Mouse (Mus musculus): ENCODE measurements at regions not wholly inside any gene's neighbourhood (a gene's known extent, or its start where the extent isn't known, plus 50 kb on each side); places are given as distances from the start of the nearest gene placed in this dataset.

DNA sequence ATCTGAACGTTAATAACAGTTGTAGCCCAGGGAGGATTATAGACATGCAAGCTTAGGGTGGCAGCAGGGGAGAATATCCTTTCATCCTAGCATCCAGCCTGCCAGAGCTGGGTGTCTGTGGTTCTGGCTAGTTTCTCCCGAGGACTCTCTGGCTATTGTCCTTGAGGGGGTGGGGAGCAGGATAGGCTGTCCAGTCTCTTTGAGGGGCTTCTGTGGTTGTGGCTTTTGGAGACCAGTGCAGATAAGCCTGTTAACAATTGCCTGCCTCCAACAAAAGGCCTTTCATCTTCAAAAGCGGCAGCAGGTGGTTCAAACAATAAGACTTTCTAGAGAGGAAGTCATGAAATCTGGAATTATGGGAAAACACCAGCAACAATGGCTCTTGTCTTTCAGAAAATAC is 507.2 kb upstream of the Vstm2b start:
- WGBS: 48% methylated on average over 3 of the region's 3 CpGs
- no peak for DNase-seq (ENCODE audit: low spot score)

DNA sequence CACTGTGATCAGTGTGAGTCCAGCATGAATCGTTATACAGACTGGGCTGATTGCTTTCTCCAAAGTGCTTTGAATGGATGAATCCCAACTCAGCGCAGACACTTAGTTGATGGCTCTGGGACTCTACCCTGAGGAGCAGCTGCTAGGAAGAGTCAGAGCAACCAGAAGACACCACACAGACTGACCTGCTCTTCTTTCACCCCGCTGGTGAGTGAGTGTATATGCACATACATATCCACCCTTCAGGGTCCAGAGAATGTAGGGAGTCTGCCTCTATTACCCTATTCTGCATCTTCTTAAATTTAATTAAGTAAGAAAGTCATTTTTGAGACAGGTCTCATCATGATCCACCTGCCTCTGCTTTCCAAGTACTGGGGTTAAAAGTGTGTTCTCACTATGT is 506.5 kb upstream of the Vstm2b start:
- no peak overlapping the region for H3K27ac ChIP-seq

More for the DNA sequence above, 507.2 kb upstream of the Vstm2b start:
- Histone ChIP-seq H3K9me3 (replicated peaks) (no peaks in the 10 kb centered on the region), H3K4me3 (no peak overlapping the region), H3K27me3 (ENCODE audit: low read depth, poor library complexity, severe bottlenecking) (no peaks in the 10 kb centered on the region), H3K36me3 (no peaks in the 10 kb centered on the region), H3K27ac (no peak overlapping the region), H3K4me1 (no peaks in the 10 kb centered on the region)

DNA sequence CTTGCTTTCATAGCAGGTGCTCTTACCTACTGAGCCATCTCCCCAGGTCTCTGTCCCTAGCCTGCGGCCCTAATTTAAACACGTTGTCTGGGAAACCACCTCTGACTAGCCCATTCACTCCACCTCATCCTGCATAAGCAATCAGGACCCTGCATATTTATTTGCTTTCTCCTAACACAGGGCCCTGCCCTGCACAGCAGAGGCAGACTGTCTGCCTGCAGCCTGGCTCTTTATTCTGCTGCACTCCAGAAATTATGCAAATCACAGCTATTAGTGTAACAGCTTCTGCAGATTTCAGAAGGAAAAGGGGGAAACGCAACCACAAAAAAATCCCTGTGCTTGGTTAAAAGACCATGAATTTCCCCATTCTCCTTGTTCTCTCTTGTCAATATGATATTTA is 505.9 kb upstream of the Vstm2b start:
- no peaks in the 10 kb centered on the region for H3K9me3 ChIP-seq (replicated peaks)
- DNase-seq (ENCODE audit: low spot score): no peak
- 70% methylated on average over 3 of the region's 3 CpGs for WGBS
- H3K4me3 ChIP-seq: no peak overlapping the region
- no peaks in the 10 kb centered on the region for H3K36me3 ChIP-seq
- no peak overlapping the region for H3K27ac ChIP-seq
- no peaks in the 10 kb centered on the region for H3K27me3 ChIP-seq (ENCODE audit: low read depth, poor library complexity, severe bottlenecking)
- no peaks in the 10 kb centered on the region for H3K4me1 ChIP-seq

More for the DNA sequence above, 506.5 kb upstream of the Vstm2b start:
- WGBS: 59% methylated on average over 3 of the region's 3 CpGs
- Histone ChIP-seq H3K4me3 (no peak overlapping the region), H3K27me3 (ENCODE audit: low read depth, poor library complexity, severe bottlenecking) (no peaks in the 10 kb centered on the region), H3K36me3 (no peaks in the 10 kb centered on the region), H3K9me3 (replicated peaks) (no peaks in the 10 kb centered on the region), H3K4me1 (no peaks in the 10 kb centered on the region)
- DNase-seq (ENCODE audit: low spot score): no peak

DNA sequence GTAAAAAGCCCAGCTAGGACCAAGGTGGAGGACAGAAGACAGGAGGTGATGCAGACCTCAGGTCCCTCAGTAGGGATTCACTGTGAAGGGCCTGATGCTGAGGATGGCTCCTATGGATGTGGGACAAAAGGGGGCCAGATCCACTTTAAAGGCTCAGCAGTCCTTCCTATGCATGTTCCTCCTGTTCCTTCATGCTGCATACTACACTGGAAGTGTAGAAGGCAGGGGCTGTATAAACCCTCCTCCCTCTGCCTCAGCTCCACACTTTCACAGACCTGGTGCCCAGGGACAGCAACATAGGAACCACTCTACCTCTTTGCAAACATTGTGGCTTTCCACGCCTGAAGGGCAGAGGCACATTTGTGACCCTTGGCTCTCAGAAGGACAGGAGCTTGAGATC is 505.4 kb upstream of the Vstm2b start:
- no peak for DNase-seq (ENCODE audit: low spot score)
- Histone ChIP-seq H3K27ac (no peak overlapping the region), H3K4me3 (no peak overlapping the region), H3K36me3 (no peaks in the 10 kb centered on the region), H3K4me1 (no peaks in the 10 kb centered on the region), H3K9me3 (replicated peaks) (no peaks in the 10 kb centered on the region), H3K27me3 (ENCODE audit: low read depth, poor library complexity, severe bottlenecking) (no peaks in the 10 kb centered on the region)
- 95% methylated on average over 1 of the region's 1 CpGs for WGBS

DNA sequence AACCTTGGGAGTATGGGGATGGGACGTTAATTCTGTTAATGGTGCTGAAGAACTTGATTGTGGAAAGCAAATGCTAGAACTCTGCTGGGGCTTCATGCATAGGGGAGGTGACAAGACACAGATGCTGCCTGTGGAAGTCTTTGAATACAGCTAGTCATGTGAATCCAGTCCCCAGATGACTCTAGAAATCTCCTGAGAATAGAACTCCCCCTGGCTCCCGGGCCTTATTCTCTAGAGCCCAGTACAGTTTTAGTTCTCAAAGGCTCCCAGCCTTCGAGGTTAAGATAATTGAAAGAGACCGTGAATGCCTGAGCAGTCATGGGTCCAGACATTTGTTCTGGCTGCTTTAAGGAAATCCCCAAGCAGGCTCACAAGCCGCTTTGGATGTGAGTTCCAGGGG is 499.9 kb upstream of the Vstm2b start:
- no peaks in the 10 kb centered on the region for H3K4me1 ChIP-seq
- no peaks in the 10 kb centered on the region for H3K9me3 ChIP-seq (replicated peaks)
- no peak overlapping the region for H3K4me3 ChIP-seq
- H3K36me3 ChIP-seq: no peaks in the 10 kb centered on the region
- H3K27me3 ChIP-seq (ENCODE audit: low read depth, poor library complexity, severe bottlenecking): no peaks in the 10 kb centered on the region
- H3K27ac ChIP-seq: no peak overlapping the region
- WGBS: 81% methylated on average over 5 of the region's 5 CpGs
- no peak for DNase-seq (ENCODE audit: low spot score)

DNA sequence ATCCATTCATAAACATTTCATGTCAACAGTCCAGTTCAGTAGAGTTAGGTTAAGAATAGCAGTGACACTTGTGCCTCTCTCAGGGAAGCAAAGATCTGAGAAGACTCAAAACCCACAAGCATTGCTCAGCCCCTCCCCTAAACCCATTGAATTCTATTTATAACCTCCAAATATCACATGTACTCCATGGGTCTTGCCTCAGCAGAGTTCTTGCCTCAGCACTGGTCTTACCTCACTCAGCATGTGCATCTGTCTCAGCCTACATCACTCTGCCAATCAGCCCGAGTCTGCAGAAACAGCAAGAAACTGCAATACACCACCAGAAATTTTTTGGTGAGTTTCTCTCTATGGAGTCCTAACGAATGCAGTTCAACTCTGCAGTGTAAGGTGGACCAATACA is 478.8 kb upstream of the Vstm2b start:
- WGBS: 78% methylated on average over 2 of the region's 2 CpGs

DNA sequence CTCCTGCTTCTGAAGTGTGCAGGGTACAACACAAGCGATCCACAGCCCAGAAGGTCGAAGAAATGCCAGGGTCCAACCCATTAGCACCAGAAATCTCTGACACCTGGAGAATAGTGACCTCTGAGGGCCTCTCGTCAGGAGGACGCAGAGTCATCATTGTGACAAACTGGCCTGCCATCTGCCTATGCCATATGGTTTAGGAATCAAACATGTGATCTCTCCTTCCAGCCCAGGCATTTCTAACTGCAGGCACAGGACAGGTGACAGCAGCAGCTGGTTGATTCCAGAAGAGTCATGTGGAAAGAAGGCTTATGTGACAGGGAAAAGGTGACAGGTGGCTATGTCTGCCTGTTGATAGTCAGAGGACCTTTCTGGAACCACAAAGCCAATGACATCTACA is 476.0 kb upstream of the Vstm2b start:
- Histone ChIP-seq H3K27ac (no peak overlapping the region), H3K4me1 (no peaks in the 10 kb centered on the region), H3K36me3 (no peaks in the 10 kb centered on the region), H3K4me3 (no peak overlapping the region), H3K27me3 (ENCODE audit: low read depth, poor library complexity, severe bottlenecking) (no peaks in the 10 kb centered on the region), H3K9me3 (replicated peaks) (no peaks in the 10 kb centered on the region)
- no peak for DNase-seq (ENCODE audit: low spot score)
- 76% methylated on average over 4 of the region's 4 CpGs for WGBS

More for the DNA sequence above, 478.8 kb upstream of the Vstm2b start:
- no peaks in the 10 kb centered on the region for H3K27me3 ChIP-seq (ENCODE audit: low read depth, poor library complexity, severe bottlenecking)
- no peak overlapping the region for H3K27ac ChIP-seq
- H3K4me3 ChIP-seq: no peak overlapping the region
- no peaks in the 10 kb centered on the region for H3K4me1 ChIP-seq
- H3K36me3 ChIP-seq: no peaks in the 10 kb centered on the region
- no peaks in the 10 kb centered on the region for H3K9me3 ChIP-seq (replicated peaks)
- DNase-seq (ENCODE audit: low spot score): no peak

DNA sequence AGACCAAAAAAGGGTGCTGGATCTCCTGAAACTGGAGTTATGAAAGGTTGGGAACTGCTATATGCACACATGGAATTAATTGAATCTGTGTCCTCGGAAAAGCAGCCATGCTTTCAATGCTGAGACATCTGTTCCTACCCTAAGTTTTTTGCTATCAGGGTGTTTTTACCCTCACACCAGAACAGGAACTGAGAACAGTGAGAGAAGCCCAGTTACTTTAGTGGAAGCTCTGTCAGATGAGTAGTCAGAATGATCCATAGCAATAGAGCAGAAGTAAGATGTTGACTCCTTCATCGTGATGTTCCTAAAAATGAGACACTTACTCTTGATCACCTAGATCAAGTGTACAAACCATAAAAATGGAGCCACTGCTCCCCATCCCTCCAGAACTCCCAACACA is 468.7 kb upstream of the Vstm2b start:
- Histone ChIP-seq H3K27ac (no peak overlapping the region), H3K4me3 (no peak overlapping the region), H3K36me3 (no peaks in the 10 kb centered on the region), H3K27me3 (ENCODE audit: low read depth, poor library complexity, severe bottlenecking) (no peaks in the 10 kb centered on the region), H3K4me1 (no peaks in the 10 kb centered on the region), H3K9me3 (replicated peaks) (no peaks in the 10 kb centered on the region)
- WGBS: 91% methylated on average over 2 of the region's 2 CpGs
- DNase-seq (ENCODE audit: low spot score): no peak

DNA sequence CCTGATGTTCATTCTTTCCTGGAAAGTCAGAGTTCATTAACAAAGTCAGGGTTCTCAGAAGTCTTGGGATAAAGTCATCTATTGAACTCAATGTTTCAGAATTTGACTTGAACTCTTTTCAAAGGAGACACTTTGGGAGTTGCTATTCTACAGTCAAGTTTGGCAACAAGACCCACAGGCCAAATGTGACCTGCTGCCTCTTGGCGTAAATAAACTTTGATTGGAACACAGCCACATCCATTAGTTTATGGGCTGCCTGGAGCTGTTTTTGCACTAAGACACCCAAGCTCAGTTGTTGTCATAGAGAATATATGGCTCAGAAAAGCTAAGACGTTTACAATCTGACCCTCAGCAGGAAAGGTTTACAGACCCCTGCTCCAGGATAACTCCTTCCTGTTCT is 464.2 kb upstream of the Vstm2b start:
- no peaks in the 10 kb centered on the region for H3K36me3 ChIP-seq
- H3K9me3 ChIP-seq (replicated peaks): no peaks in the 10 kb centered on the region
- H3K4me1 ChIP-seq: no peaks in the 10 kb centered on the region
- 63% methylated on average over 2 of the region's 2 CpGs for WGBS
- H3K27ac ChIP-seq: no peak overlapping the region
- no peak for DNase-seq (ENCODE audit: low spot score)
- H3K4me3 ChIP-seq: no peak overlapping the region
- H3K27me3 ChIP-seq (ENCODE audit: low read depth, poor library complexity, severe bottlenecking): no peaks in the 10 kb centered on the region

DNA sequence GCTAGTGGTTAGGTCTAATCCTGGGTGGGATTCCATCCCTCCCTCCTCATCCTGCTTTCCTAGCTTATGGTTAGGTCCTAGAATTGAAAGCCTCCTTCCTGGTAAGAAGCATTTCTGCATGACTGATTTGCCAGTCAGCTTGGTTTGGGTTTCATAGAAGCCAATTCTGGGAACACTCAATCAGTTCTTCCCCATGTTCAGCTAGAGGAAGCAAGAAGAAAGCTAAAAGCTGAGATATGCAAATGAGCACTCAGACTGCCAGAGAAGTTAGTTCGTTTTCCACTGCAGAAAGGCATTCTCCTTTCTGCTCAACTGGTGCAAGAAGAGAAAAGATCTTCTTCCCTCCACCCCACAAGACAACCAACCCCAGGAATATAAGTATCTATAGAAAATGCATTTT is 457.0 kb upstream of the Vstm2b start:
- H3K4me3 ChIP-seq: no peak overlapping the region
- H3K36me3 ChIP-seq: no peaks in the 10 kb centered on the region
- DNase-seq (ENCODE audit: low spot score): no peak
- no peaks in the 10 kb centered on the region for H3K27me3 ChIP-seq (ENCODE audit: low read depth, poor library complexity, severe bottlenecking)
- 57% methylated on average over 1 of the region's 1 CpGs for WGBS
- H3K27ac ChIP-seq: no peak overlapping the region
- no peaks in the 10 kb centered on the region for H3K4me1 ChIP-seq
- no peaks in the 10 kb centered on the region for H3K9me3 ChIP-seq (replicated peaks)

DNA sequence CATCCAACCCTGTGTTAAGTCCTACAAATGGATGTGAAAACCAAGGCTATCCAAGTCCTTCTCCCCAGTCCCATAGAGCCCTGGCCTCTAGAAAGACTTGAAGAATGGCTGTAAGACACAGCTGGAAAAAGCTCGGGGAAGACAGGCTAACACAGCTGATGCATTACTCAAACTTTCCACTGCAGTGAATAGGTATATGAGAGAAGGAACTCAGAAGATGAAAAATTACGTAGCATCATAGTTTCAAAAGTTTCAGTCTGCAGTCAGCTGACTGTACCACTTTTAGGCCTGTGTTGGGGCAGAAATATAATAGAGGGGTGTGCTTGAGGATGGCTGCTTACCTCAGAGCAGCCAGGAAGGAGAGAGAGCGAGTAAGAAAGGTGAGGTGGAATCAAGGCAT is 456.3 kb upstream of the Vstm2b start:
- H3K27me3 ChIP-seq (ENCODE audit: low read depth, poor library complexity, severe bottlenecking): no peaks in the 10 kb centered on the region
- H3K4me3 ChIP-seq: no peak overlapping the region
- H3K4me1 ChIP-seq: no peaks in the 10 kb centered on the region
- H3K9me3 ChIP-seq (replicated peaks): no peaks in the 10 kb centered on the region
- no peak for DNase-seq (ENCODE audit: low spot score)
- 83% methylated on average over 3 of the region's 3 CpGs for WGBS
- H3K27ac ChIP-seq: no peak overlapping the region
- no peaks in the 10 kb centered on the region for H3K36me3 ChIP-seq

DNA sequence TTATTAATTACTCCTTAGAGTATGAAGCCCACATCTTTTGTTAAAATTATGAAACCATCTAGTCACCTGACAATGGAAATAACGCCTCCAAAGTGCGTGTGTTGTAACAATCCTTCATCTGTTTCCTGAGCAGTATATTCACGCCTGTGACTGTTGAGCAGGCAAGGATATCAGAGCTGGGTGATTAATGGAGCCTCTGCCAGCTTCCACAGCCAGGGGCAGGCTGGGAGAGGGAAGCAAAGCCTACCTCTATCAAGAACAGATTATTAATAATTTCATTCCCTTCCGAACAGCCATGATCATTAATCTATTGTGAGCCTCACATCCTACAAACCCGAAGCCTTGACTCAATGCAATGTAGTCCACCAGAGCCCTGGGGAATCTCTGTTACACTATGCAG is 431.7 kb upstream of the Vstm2b start:
- no peak overlapping the region for H3K4me3 ChIP-seq
- H3K36me3 ChIP-seq: no peaks in the 10 kb centered on the region
- no peaks in the 10 kb centered on the region for H3K9me3 ChIP-seq (replicated peaks)
- H3K27ac ChIP-seq: no peak overlapping the region
- H3K27me3 ChIP-seq (ENCODE audit: low read depth, poor library complexity, severe bottlenecking): no peaks in the 10 kb centered on the region
- DNase-seq (ENCODE audit: low spot score): no peak
- H3K4me1 ChIP-seq: no peaks in the 10 kb centered on the region
- 84% methylated on average over 5 of the region's 5 CpGs for WGBS

DNA sequence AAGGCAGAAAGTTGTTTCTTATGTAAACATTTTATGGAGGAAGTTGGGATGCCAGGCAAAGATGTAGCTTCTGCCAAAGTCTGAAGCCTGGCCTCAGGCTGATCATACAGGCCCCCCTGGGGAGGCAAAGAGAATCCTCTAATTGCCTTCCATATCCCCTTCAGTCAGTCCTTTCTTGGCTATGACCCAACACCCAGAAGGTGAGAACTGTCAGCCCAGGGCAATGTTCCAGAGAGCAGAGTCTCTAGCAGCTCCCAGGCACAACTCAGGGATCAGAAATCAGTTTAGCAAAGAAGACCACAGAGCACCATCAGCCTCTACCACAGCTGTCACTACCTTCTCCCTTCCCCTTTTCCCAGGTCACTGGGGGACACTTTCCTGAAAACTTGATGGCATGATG is 410.9 kb upstream of the Vstm2b start:
- no peak overlapping the region for H3K4me3 ChIP-seq
- no peak for DNase-seq (ENCODE audit: low spot score)
- H3K27ac ChIP-seq: no peak overlapping the region
- no peaks in the 10 kb centered on the region for H3K4me1 ChIP-seq
- no peaks in the 10 kb centered on the region for H3K9me3 ChIP-seq (replicated peaks)
- H3K36me3 ChIP-seq: no peaks in the 10 kb centered on the region
- H3K27me3 ChIP-seq (ENCODE audit: low read depth, poor library complexity, severe bottlenecking): no peaks in the 10 kb centered on the region

DNA sequence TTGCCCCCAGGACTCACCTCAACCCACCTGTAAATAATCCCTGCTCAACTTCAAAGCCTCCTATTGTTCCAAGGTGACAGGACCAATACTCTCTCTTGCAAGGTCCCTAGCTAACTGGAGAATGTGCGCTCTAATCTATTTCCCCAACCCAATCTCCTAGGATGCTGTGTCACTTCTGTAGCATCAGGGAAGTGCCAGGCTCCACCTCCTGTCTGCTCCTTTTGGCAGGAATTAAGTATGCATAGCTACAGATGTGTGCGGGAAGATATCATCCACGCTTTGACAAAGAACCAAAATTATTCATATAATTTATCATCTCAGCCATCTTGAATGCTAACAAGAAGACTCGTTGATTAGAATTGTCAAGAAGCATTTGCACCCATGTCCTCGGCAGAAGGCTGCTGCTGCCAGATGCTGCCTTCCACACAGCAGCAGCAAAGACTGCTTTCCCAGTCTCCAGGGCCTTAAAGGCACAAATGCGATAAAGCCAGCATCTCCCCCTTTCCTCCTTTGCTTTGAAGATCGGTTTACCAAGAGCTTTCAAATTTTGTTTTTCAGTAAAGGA is 375.3 kb upstream of the Vstm2b start:
- Histone ChIP-seq H3K27ac (no peak overlapping the region), H3K4me1 (no peaks in the 10 kb centered on the region), H3K9me3 (replicated peaks) (no peaks in the 10 kb centered on the region), H3K36me3 (no peaks in the 10 kb centered on the region), H3K4me3 (no peak overlapping the region), H3K27me3 (ENCODE audit: low read depth, poor library complexity, severe bottlenecking) (no peaks in the 10 kb centered on the region)
- DNase-seq (ENCODE audit: low spot score): no peak
- 80% methylated on average over 7 of the region's 7 CpGs for WGBS

Measured in limb, embryonic 10.5 days (tissue).